Mouse (Mus musculus): Measurements from ENCODE around the gene Gm11027.

DNA sequence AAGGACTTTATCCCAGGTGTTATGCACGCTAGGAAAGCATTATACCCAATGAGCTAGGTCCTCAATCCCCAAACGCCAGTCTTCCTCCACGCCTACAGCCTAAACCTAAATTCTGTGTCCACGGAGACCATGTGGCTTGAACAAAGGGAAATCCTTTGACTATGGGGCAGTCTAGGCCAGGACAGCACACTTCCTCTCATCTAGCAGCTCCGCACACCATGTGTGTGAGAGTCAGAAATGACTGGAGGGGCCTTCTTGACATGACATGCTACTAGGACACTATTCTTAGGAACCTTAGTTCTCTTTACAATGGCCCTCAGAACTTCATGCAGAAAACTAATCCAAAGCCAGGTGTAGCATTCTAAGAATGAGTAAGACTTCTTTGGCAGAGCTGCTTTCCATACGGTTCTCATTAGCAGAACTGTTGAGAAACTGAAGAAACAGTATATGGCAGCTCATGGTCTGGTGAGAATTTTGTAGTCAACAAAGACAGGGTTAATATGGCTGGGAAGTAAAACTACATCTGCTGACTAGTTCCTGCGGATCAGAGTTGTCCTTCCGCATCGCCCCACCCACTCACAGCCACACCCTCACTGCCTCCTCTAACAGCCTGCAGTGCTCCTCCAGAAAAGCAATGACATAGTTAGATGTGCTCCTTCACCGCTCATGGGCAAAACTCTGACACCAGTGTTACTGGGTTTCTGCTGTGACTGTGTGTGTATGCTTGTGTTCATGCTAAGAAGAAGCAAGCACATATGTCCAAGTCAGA lies 48.7 kb upstream of the Gm11027 start:
- TF ChIP-seq CTCF (IDR thresholded peaks at IDR 0.05; ENCODE audit: extremely low read depth, insufficient read length, insufficient replicate concordance, low read depth, low read length) = no peak
- TF ChIP-seq POLR2A (IDR thresholded peaks at IDR 0.05; ENCODE audit: low read depth, low read length) = no peak

Data from small intestine, adult 2 months (tissue).